Mouse (Mus musculus) kidney, embryonic 16.5 days (tissue): ENCODE measurements around the gene Tmprss9. TPM values are rescaled to one million over a fixed set of nuclear protein-coding genes. Genes with fewer than 3 reads are reported as not detected.
A peak's percentile ranks its signal among the peaks of the same experiment; 100 is the strongest.

Experiments used
- ATAC-seq: fragments of 200-750 bp; cut with Nextera tagmentation; 2 replicates; pipeline ENCODE4 v1.8.0; 2017; ENCODE audit warnings: moderate TSS enrichment; ENCODE audit not compliant: low FRiP score, low TSS enrichment
- H3K27ac ChIP-seq: fragments of 300-500 bp; sonication (generic); 2 replicates; pipeline ENCODE4 v1.5.1; 2014; ENCODE audit warnings: low read length
- H3K27me3 ChIP-seq: fragments of 300-500 bp; sonication (generic); 2 replicates; pipeline ENCODE4 v1.6.1; 2014; ENCODE audit warnings: low read length, control low read depth, mixed read lengths; ENCODE audit not compliant: insufficient read depth
- H3K36me3 ChIP-seq: fragments of 300-500 bp; sonication (generic); 2 replicates; pipeline ENCODE4 v1.6.1; 2014; ENCODE audit warnings: low read length, control low read depth, mixed read lengths; ENCODE audit not compliant: insufficient read depth
- H3K4me1 ChIP-seq: fragments of 300-500 bp; sonication (generic); 2 replicates; pipeline ENCODE4 v1.6.1; 2014; ENCODE audit warnings: low read length, control low read depth, mixed read lengths; ENCODE audit not compliant: insufficient read depth
- H3K4me2 ChIP-seq: fragments of 300-500 bp; sonication (generic); replicated peaks from 2 replicates; pipeline ENCODE4 v1.6.1; 2014; ENCODE audit warnings: low read depth, low read length
- H3K4me3 ChIP-seq: fragments of 300-500 bp; sonication (generic); 2 replicates; pipeline ENCODE4 v1.5.1; 2014; ENCODE audit warnings: mild to moderate bottlenecking, low read length
- H3K9ac ChIP-seq: fragments of 300-500 bp; sonication (generic); replicated peaks from 2 replicates; pipeline ENCODE4 v1.6.1; 2014; ENCODE audit warnings: low read length
- H3K9me3 ChIP-seq: fragments of 300-500 bp; sonication (generic); 2 replicates; pipeline ENCODE4 v1.6.1; 2016; ENCODE audit warnings: low read length, control low read depth
- WGBS: fragments of 180-500 bp; shearing (Covaris S2); extraction: QIAGEN DNeasy Blood & Tissue Kit; methylation state at CpG from one replicate; pipeline ENCODE4 v1.1.7; 2014; 5-methylcytosine and 5-hydroxymethylcytosine counted together
- polyA plus RNA-seq: library from polyadenylated mRNA; unstranded; fragments of >200 nt; fragmentation: Nextera tagmentation; extraction: Ambion mirVana; gene quantifications from 2 replicates; pipeline ENCODE4 v1.2.1, GENCODE M21; 2015

Tmprss9 gene
- 0.08 TPM in 1 of 2 replicates, not detected in the other for polyA plus RNA-seq

DNA sequence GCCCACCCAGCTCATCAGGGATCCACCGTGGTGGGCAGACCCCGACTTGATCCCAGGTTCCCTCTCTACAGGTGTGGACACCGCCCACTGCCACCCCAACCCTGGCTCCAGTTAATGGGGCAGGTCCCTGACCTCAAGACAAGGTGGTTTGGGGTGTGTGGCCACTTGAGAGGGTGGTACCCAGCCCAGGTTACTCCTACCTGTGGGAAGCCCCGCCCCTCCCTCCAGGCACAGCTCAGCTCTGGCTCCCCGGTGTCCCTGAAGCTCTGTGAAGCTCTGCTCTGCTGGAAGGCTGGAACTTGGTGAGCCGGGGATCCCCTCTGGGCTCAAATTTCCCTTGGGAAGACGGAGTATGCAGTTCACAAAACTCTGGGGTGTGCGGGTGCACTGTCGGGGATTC, at the start of gene Tmprss9:
Gene Tmprss9, plus strand, starts transcription at position 268 of the 400 bp plus-strand sequence.
- no peaks in the 10 kb centered on the region for H3K27me3 ChIP-seq
- H3K4me2 ChIP-seq: no peak within 1 kb of the TSS
- 30% methylated on average over 9 of the region's 9 CpGs for WGBS
- no peak for ATAC-seq
- peaks cover 14% of the 10 kb centered on the region for H3K36me3 ChIP-seq
- H3K27ac ChIP-seq: no peak within 1 kb of the TSS
- no peaks in the 10 kb centered on the region for H3K4me1 ChIP-seq
- H3K9me3 ChIP-seq: no peaks in the 10 kb centered on the region
- H3K4me3 ChIP-seq: no peak within 1 kb of the TSS
- H3K9ac ChIP-seq: no peak within 1 kb of the TSS

DNA sequence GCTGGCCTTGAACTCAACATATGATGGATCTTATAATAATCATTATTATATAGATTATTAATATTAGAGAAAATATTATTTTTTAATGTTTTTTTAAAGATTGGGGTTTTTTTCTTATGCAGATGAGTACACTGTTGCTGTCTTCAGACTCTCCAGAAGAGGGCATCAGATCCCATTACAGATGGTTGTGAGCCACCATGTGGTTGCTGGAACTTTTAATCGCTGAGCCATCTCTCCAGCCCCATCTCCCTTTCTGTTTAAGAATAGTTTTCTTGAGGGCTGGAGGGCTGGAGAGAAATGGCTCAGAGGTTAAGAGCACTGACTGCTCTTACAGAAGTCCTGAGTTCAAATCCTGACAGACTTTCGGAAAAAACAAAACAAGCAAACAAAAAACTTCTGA, 49.7 kb upstream of the Tmprss9 start:
- no peaks in the 10 kb centered on the region for H3K27me3 ChIP-seq
- H3K9me3 ChIP-seq: no peaks in the 10 kb centered on the region
- no peak overlapping the region for H3K9ac ChIP-seq
- H3K27ac ChIP-seq: no peak overlapping the region
- no peak overlapping the region for H3K4me2 ChIP-seq
- WGBS: 40% methylated on average over 2 of the region's 2 CpGs
- no peak for ATAC-seq
- H3K4me1 ChIP-seq: peaks cover 9% of the 10 kb centered on the region; the same call in 1 of the 2 replicates
- H3K36me3 ChIP-seq: no peaks in the 10 kb centered on the region
- H3K4me3 ChIP-seq: no peak overlapping the region

DNA sequence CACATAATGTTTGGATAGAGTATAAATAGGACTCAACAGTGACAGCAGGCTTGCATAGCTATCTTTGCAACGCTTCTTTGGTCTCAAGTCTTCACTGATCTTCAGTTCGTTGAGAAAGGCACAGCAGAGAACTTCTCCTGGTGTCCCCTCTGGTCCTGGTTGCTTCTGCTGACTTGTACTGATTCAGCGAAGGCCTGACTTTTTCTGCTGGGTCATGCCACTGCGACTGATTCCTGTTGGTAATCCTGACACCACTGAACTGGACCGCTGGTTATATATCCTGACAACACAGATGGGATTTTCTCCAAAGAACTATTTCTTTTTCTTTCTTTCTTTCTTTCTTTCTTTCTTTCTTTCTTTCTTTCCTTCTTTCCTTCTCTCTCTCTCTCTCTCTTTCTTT, 49.1 kb upstream of the Tmprss9 start:
- peaks cover 9% of the 10 kb centered on the region; the same call in 1 of the 2 replicates for H3K4me1 ChIP-seq
- H3K9me3 ChIP-seq: no peaks in the 10 kb centered on the region
- no peak overlapping the region for H3K4me2 ChIP-seq
- ATAC-seq: no peak
- H3K27ac ChIP-seq: no peak overlapping the region
- no peaks in the 10 kb centered on the region for H3K27me3 ChIP-seq
- no peaks in the 10 kb centered on the region for H3K36me3 ChIP-seq
- 81% methylated on average over 5 of the region's 5 CpGs for WGBS
- no peak overlapping the region for H3K9ac ChIP-seq
- H3K4me3 ChIP-seq: no peak overlapping the region

DNA sequence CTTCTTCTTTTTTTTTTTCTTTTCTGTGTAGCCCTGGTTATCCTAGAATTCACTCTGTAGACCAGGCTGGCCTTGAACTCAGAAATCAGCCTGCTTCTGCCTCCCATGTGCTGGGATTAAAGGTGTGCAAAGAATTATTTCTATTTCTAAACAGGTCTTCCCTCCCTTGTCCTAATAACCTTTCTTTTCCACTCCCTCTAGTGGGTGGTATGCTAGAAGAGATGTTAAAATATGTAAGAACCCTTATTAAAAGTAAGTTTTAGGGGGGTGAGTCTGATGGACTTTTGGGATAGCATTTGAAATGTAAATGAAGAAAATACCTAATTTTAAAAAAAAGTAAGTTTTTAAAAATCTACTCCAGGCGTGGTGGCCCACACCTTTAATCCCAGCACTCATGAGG, 48.3 kb upstream of the Tmprss9 start:
- 83% methylated on average over 1 of the region's 1 CpGs for WGBS
- Histone ChIP-seq H3K36me3 (no peaks in the 10 kb centered on the region), H3K9me3 (no peaks in the 10 kb centered on the region), H3K4me3 (no peak overlapping the region), H3K4me2 (no peak overlapping the region), H3K9ac (no peak overlapping the region), H3K27ac (no peak overlapping the region), H3K27me3 (no peaks in the 10 kb centered on the region), H3K4me1 (peaks cover 17% of the 10 kb centered on the region)
- no peak for ATAC-seq

DNA sequence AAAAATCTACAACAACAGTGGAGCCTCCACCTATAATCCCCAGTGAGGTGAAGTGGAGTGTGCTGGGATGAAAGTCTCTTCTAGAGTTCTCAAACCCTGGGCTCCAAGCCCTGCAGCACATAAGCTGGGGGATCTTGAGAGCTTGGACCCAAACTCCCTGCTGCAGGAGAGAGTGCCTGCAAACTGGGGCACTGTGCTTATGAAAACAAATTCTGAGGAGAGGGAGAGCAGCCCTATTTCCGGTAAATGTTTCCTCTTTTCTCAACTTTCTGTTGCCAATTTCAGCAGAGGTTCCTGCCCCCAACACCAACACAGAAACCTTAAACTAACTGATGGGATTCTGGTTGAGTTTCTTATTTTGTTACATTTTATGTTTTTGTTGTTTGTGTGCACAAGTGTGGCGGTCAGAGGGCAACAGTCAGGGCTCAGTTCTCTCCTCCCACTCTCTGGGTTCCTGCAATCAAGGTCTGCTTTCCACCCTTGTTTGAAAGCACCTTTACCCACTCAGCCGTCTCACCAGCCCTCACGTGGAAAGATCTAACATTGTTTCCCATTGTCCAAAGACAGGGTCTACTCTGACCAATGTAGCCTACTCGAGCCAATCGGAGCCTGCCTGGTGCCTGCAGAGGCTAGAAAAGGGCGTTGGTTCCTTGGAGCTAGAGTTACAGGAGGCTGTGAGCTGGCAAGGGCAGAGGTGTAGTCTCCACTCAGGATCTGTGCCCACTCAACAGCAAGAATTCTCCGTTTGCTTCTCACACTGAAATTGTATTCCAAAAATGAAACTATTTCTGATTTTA, 47.6 kb upstream of the Tmprss9 start:
- H3K27ac ChIP-seq: peak overlapping the region; percentile 57
- no peaks in the 10 kb centered on the region for H3K9me3 ChIP-seq
- H3K9ac ChIP-seq: 0 out of 2 replicates have a peak overlapping the region, but pooled peaks have one; percentile 7
- ATAC-seq: no peak
- WGBS: 32% methylated on average over 8 of the region's 8 CpGs
- H3K4me1 ChIP-seq: peaks cover 19% of the 10 kb centered on the region
- H3K27me3 ChIP-seq: no peaks in the 10 kb centered on the region
- no peaks in the 10 kb centered on the region for H3K36me3 ChIP-seq
- 0 out of 2 replicates have a peak overlapping the region, but pooled peaks have one; percentile 2 for H3K4me2 ChIP-seq
- H3K4me3 ChIP-seq: no peak overlapping the region

DNA sequence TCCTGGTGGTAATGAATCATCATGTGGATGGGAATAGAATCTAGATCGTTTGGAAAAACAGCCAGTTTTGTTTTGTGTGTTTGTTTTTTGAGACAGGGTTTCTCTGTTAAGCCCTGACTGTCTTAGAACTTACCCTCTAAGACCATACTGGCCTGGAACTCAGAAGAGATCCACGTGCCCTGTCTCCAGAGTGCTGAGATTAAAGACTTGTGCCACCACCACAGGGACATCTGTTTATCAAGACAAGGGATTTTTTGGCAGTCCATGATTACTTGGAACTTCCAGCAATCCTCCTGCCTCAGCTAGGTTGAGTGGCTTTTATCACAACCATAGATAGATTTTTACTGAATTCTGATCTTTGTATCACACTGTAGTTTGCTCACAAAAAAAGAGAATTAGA, 46.8 kb upstream of the Tmprss9 start:
- Histone ChIP-seq H3K36me3 (peaks cover 7% of the 10 kb centered on the region), H3K9me3 (no peaks in the 10 kb centered on the region), H3K4me1 (peaks cover 27% of the 10 kb centered on the region), H3K9ac (no peak overlapping the region), H3K27me3 (no peaks in the 10 kb centered on the region), H3K4me3 (no peak overlapping the region), H3K4me2 (no peak overlapping the region), H3K27ac (no peak overlapping the region)
- no peak for ATAC-seq
- 66% methylated on average over 2 of the region's 2 CpGs for WGBS

DNA sequence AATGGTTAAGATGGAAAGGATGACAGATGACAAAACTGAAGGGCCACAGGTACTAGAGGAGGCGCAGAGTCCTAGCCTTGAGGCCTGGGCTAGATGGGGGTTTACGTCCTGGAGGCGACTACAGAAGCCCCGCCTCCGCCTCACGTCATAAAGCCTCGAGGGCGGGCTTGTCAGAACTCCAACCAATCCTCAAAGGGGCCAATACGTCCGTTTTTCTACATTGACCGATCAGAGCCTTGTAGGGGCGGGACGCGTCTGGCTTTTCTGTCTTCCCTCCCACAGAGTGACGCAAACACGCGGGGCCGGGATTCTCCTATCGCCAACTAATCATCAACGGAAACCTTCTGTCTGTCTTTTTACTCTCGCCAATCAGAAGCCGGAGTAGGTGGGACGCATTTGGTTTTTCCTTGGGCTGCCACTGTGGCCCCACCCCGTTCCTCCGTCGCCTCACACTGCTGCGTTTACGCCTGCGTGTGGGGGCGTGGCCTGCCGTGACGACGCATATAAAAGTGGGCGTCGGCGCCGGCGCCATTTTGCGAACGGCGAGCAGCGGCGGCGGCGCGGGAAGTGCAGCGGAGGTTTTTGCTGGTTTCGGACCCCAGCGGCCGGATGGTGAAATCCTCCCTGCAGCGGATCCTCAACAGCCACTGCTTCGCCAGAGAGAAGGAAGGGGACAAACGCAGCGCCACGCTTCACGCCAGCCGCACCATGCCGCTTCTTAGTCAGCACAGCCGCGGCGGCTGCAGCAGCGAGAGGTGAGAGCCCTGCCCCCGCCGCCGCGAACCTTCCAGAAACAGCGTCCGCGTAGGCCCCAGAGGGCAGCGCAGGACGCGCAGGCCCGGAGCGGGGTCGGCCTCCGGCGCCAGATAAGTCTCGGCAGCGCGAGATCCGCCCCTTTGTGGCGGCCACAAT, 45.2 kb upstream of the Tmprss9 start, which contains the start of gene Oaz1:
Gene Oaz1, plus strand, starts transcription at position 506 of the 912 bp plus-strand sequence.
- H3K27ac ChIP-seq: peak within 1 kb of the TSS; percentile 90
- WGBS: under 1% methylated on average over 80 of the region's 82 CpGs
- no peaks in the 10 kb centered on the region for H3K27me3 ChIP-seq
- no peaks in the 10 kb centered on the region for H3K9me3 ChIP-seq
- peak within 1 kb of the TSS; percentile 94 for H3K4me2 ChIP-seq
- peaks cover 13% of the 10 kb centered on the region for H3K36me3 ChIP-seq
- H3K4me1 ChIP-seq: peaks cover 38% of the 10 kb centered on the region
- H3K4me3 ChIP-seq: peak within 1 kb of the TSS; percentile 64
- peak within 1 kb of the TSS; percentile 96 for H3K9ac ChIP-seq
- peak; percentile 97 for ATAC-seq

DNA sequence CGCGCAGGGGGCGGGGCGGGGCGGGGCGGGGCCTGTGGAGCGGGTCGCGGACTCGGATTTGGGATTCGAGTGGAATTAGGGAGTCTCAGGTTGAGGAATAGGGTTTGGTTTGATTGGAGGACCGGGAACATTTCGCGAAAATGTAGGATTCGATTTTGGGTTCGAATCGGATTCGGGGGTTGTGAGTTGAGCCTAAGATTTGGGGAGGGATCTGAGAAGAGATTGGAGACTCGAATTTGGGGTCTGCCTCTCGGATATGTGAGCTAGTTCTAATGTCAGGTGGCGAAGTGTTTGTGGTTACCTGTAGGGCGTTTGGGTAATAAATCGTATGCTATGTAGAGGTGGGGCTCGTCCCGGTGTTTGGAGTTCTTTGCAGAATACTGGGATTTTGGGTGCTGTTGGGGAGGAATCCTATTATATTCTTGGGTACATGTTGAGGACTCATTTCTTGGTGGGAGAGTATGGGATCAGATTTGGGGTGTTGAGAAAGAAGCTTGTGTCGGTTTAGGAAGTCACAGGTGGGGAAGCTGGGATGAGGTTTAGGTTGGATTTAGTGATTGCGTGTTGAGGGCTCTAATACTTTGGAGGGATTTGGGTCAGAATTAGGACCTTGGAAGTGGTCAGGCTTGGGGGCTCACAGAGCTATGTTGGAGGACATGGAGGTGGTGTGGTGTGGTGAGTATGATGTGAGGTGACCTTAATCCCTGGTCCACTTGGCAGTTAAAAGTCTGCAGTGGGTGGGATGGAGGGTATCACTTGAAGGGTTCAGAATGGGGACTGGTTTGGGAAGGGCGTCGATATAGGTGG, 44.4 kb upstream of the Tmprss9 start:
- no peaks in the 10 kb centered on the region for H3K9me3 ChIP-seq
- H3K27ac ChIP-seq: peak overlapping the region; percentile 90
- H3K27me3 ChIP-seq: no peaks in the 10 kb centered on the region
- no peak for ATAC-seq
- H3K4me3 ChIP-seq: peak overlapping the region; percentile 64
- H3K36me3 ChIP-seq: peaks cover 13% of the 10 kb centered on the region
- peak overlapping the region; percentile 94 for H3K4me2 ChIP-seq
- H3K9ac ChIP-seq: peak overlapping the region; percentile 96
- 4% methylated on average over 29 of the region's 29 CpGs for WGBS
- peaks cover 38% of the 10 kb centered on the region for H3K4me1 ChIP-seq

DNA sequence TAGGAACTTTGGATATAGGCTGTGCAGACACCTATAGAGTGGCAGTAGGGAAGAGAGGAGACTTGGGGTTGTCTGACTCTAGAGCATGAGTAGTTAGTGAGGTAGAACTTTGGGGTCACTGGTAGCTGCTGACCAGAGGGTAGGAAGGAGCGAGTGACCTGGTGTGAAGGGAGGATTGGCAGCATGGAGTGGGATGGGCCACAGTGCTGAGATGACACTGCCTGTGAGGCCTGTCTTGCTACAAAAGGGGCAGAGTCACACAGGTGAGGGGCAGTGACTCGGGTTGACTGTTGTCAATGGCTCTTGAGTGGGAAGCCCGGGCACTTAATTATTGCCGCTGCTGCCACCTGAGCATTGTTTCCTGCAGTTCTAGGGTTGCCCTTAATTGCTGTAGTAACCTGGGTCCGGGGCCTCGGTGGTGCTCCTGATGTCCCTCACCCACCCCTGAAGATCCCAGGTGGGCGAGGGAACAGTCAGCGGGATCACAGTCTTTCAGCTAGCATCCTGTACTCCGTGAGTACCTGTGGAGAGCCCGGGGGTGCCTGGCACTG, 43.7 kb upstream of the Tmprss9 start:
- Histone ChIP-seq H3K27me3 (no peaks in the 10 kb centered on the region), H3K9ac (peak overlapping the region; percentile 96), H3K27ac (no peak overlapping the region), H3K4me1 (peaks cover 38% of the 10 kb centered on the region), H3K4me2 (peak overlapping the region; percentile 94), H3K9me3 (no peaks in the 10 kb centered on the region), H3K36me3 (peaks cover 13% of the 10 kb centered on the region), H3K4me3 (peak overlapping the region; percentile 64)
- ATAC-seq: no peak
- WGBS: 66% methylated on average over 10 of the region's 10 CpGs
